Mouse (Mus musculus): ENCODE results near the gene Sos1. TPM values are rescaled to one million over a fixed set of nuclear protein-coding genes. Genes with fewer than 3 reads are reported as not detected.

Sos1 gene
- 3.1 and 3.8 TPM in 2 replicates for polyA plus RNA-seq (2012; ENCODE audit: low replicate concordance)

GRCm38 (mm10) chr17:80480031-80480854, at the start of gene Sos1:
TSS of gene Sos1 (minus strand) at chr17:80480453.

GRCm38 (mm10) chr17:80372989-80373725, 107.1 kb downstream of the Sos1 start, which contains the start of gene Gm10190:
TSS of gene Gm10190 (minus strand) at chr17:80373541.

Other genes with a start within 250 kb of the Sos1 start
- 0.97 and 1.5 TPM in 2 replicates for gene Morn2, start 190.2 kb downstream of the Sos1 start, polyA plus RNA-seq (2012; ENCODE audit: low replicate concordance)
- 17.9 and 18.1 TPM in 2 replicates for gene Dhx57, start 190.0 kb downstream of the Sos1 start, polyA plus RNA-seq (2012; ENCODE audit: low replicate concordance)
- 0.38 and 1.2 TPM in 2 replicates for gene Arhgef33, start 173.0 kb downstream of the Sos1 start, polyA plus RNA-seq (2012; ENCODE audit: low replicate concordance)
- not detected in 2 replicates for gene Gm10190, start 106.9 kb downstream of the Sos1 start, polyA plus RNA-seq (2012; ENCODE audit: low replicate concordance)
- 0.06 TPM in 1 of 2 replicates, not detected in the other for gene Cdkl4, start 97.4 kb upstream of the Sos1 start, polyA plus RNA-seq (2012; ENCODE audit: low replicate concordance)
- gene Map4k3, start 248.0 kb upstream of the Sos1 start, polyA plus RNA-seq (2012; ENCODE audit: low replicate concordance), result 3.3 and 12.0 TPM in 2 replicates

Data from hematopoietic multipotent progenitor cell, adult 10-12 weeks (in vitro differentiated cells).